Mouse (Mus musculus) embryonic facial prominence, embryonic 10.5 days (tissue): ENCODE results near the gene Cryzl2. TPM values are rescaled to one million over a fixed set of nuclear protein-coding genes. Genes with fewer than 3 reads are reported as not detected.
A peak's percentile ranks its signal among the peaks of the same experiment; 100 is the strongest.

Experiments used
- DNase-seq: peaks from one replicate; pipeline ENCODE4 v3.0.0-alpha.2; 2017; ENCODE audit warnings: low spot score
- H3K27ac ChIP-seq: fragments of 300-500 bp; sonication (generic); replicated peaks from 2 replicates; pipeline ENCODE4 v1.5.1; 2016; ENCODE audit warnings: mild to moderate bottlenecking
- H3K27me3 ChIP-seq: fragments of 300-500 bp; sonication (generic); replicated peaks from 2 replicates; pipeline ENCODE4 v1.6.1; 2016; ENCODE audit warnings: low read depth, mild to moderate bottlenecking; ENCODE audit not compliant: poor library complexity, severe bottlenecking
- H3K36me3 ChIP-seq: fragments of 300-500 bp; sonication (generic); replicated peaks from 2 replicates; pipeline ENCODE4 v1.6.1; 2016; ENCODE audit warnings: mild to moderate bottlenecking, moderate library complexity
- H3K4me1 ChIP-seq: fragments of 300-500 bp; sonication (generic); 2 replicates; pipeline ENCODE4 v1.6.1; 2016
- H3K4me3 ChIP-seq: fragments of 300-500 bp; sonication (generic); 2 replicates; pipeline ENCODE4 v1.5.1; 2016; ENCODE audit warnings: mild to moderate bottlenecking, moderate library complexity
- H3K9me3 ChIP-seq: fragments of 300-500 bp; sonication (generic); 2 replicates; pipeline ENCODE4 v1.6.1; 2016; ENCODE audit warnings: mild to moderate bottlenecking
- WGBS: fragments of 180-500 bp; shearing (Covaris S2); methylation state at CpG from one replicate; pipeline ENCODE4 v1.1.7; 2016; 5-methylcytosine and 5-hydroxymethylcytosine counted together
- polyA plus RNA-seq: library from polyadenylated mRNA; unstranded; fragments of >200 nt; fragmentation: Nextera tagmentation; extraction: Ambion mirVana; gene quantifications from 2 replicates; pipeline ENCODE4 v1.2.1, GENCODE M21; 2016

Gene Cryzl2
- polyA plus RNA-seq, 1 experiment from 2014 or later, result 8.1 TPM

DNA sequence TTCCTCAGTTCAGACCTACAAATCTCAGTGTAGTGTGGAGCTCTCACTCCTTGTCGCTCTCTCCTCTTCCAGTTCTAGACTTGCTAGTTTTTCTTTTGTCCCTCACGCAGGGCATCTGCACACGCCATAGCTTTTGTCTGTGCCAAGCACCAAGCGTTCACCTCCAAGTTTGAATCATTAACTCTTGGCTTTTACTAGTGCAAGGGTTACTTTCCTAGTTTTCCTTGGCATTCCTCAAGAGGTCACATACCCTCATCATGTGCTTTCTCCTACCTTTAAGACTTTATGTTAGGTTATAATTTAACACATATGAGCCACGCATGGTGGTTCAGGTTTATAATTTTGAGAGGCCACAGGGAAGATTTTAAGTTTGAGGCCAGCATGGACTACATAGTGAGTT, 2.9 kb downstream of the Cryzl2 start:
- Histone ChIP-seq H3K27me3 (no peaks in the 10 kb centered on the region), H3K36me3 (no peaks in the 10 kb centered on the region), H3K27ac (no peak overlapping the region), H3K9me3 (no peaks in the 10 kb centered on the region), H3K4me3 (no peak overlapping the region), H3K4me1 (peaks cover 17% of the 10 kb centered on the region)
- WGBS, result 94% methylated on average over 5 of the region's 5 CpGs
- no peak for DNase-seq

GRCm38 (mm10) chr1:157462336-157462735, 4.0 kb downstream of the Cryzl2 start:
- WGBS, result 61% methylated on average over 3 of the region's 3 CpGs
- Histone ChIP-seq H3K4me1 (peaks cover 17% of the 10 kb centered on the region), H3K9me3 (no peaks in the 10 kb centered on the region), H3K4me3 (no peak overlapping the region), H3K27ac (no peak overlapping the region), H3K27me3 (no peaks in the 10 kb centered on the region), H3K36me3 (no peaks in the 10 kb centered on the region)
- peak; percentile 30 for DNase-seq

- Histone ChIP-seq H3K4me3 (no peak overlapping the region), H3K27me3 (no peaks in the 10 kb centered on the region), H3K9me3 (no peaks in the 10 kb centered on the region), H3K27ac (no peak overlapping the region), H3K4me1 (no peaks in the 10 kb centered on the region), H3K36me3 (no peaks in the 10 kb centered on the region)
- 79% methylated on average over 3 of the region's 3 CpGs for WGBS
- DNase-seq, result peak; percentile 52
These were observed 6.8 kb downstream of the Cryzl2 start for GRCm38 (mm10) chr1:157465194-157465593.

GRCm38 (mm10) chr1:157467866-157468265, 9.5 kb downstream of the Cryzl2 start:
- Histone ChIP-seq H3K9me3 (no peaks in the 10 kb centered on the region), H3K27ac (no peak overlapping the region), H3K36me3 (no peaks in the 10 kb centered on the region), H3K4me3 (no peak overlapping the region), H3K27me3 (no peaks in the 10 kb centered on the region), H3K4me1 (no peaks in the 10 kb centered on the region)
- WGBS, result 94% methylated on average over 8 of the region's 8 CpGs
- DNase-seq, result no peak

DNA sequence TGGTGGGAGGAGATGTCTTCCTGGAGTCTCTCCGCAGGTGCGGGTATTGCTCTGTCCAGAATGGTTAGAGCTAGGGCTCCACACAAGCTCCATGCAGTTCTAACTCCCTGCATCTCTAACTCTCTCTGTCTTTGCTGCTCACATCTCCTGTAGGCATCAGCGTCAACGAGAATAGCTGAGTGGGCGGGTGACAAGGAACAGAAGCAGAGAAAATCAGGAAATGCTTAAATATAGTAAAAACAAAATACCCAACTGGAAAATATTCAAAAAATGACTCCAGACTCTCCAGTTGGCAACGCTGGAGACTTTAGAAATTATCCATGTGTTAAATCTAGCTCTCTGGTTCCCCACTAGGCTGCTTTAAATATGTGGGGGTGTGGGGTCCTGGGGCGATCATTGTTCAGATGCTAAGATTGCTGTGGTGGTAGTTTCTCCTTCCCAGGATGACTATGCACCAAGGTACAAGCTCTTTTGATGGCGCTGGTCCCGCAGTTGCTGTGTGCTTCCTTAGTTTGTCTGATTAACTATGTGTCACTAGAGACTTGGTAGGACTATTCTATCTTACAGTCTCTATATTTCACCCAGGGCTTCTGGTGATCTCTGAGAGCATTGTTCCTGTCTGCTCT, 12.5 kb downstream of the Cryzl2 start:
- H3K36me3 ChIP-seq, result no peaks in the 10 kb centered on the region
- no peaks in the 10 kb centered on the region for H3K9me3 ChIP-seq
- H3K27me3 ChIP-seq, result no peaks in the 10 kb centered on the region
- 91% methylated on average over 9 of the region's 9 CpGs for WGBS
- H3K4me1 ChIP-seq, result peaks cover 4% of the 10 kb centered on the region; the same call in 1 of the 2 replicates
- H3K27ac ChIP-seq, result no peak overlapping the region
- no peak overlapping the region for H3K4me3 ChIP-seq
- no peak for DNase-seq

DNA sequence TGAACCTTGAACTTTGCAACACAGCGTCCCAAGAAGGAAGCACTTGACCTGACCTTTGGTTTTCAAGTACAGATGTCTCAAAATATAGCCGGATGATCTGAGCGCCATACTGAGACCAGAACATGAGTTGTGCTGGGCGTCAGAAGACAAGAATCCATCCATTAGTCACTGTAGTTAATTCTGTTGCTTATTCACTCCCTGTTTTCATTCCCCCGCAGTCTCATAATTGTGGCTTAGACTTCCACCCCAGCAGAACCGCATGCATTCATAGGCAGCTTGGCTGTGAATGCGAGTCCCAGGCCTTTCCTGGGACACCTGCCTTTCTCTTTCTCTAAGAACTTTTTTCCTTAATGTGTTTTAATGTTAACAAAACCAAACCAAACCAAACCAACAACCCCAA, 14.3 kb downstream of the Cryzl2 start:
- DNase-seq, result no peak
- no peaks in the 10 kb centered on the region for H3K27me3 ChIP-seq
- H3K27ac ChIP-seq, result no peak overlapping the region
- H3K4me1 ChIP-seq, result peaks cover 4% of the 10 kb centered on the region; the same call in 1 of the 2 replicates
- WGBS, result 90% methylated on average over 7 of the region's 7 CpGs
- H3K36me3 ChIP-seq, result no peaks in the 10 kb centered on the region
- H3K9me3 ChIP-seq, result no peaks in the 10 kb centered on the region
- H3K4me3 ChIP-seq, result no peak overlapping the region

GRCm38 (mm10) chr1:157474865-157475264, 16.5 kb downstream of the Cryzl2 start:
- Histone ChIP-seq H3K4me3 (no peak overlapping the region), H3K4me1 (peaks cover 4% of the 10 kb centered on the region; the same call in 1 of the 2 replicates), H3K27me3 (no peaks in the 10 kb centered on the region), H3K9me3 (no peaks in the 10 kb centered on the region), H3K36me3 (no peaks in the 10 kb centered on the region), H3K27ac (no peak overlapping the region)
- DNase-seq, result no peak
- 89% methylated on average over 8 of the region's 8 CpGs for WGBS

DNA sequence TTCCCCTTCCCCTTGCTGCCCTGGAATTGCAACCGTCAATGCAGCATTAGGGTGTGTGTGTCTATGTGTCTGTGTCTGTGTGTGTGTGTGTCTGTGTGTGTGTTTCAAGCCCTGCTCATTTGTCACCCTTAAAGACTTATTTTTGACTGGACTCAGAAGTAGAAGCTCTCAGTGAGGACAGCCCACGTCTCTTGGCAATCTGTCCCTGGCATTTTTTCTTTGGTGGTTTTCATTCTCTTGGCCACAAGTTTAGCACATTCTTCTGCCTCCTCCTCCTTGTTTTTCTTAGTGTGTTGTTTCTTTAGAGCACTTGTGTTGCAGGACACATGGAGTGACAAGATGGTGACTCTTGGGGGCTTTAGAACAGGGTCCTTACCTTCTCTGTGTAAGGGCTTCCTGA, 17.9 kb downstream of the Cryzl2 start:
- DNase-seq, result no peak
- H3K27ac ChIP-seq, result no peak overlapping the region
- no peaks in the 10 kb centered on the region for H3K9me3 ChIP-seq
- WGBS, result 78% methylated on average over 2 of the region's 2 CpGs
- H3K27me3 ChIP-seq, result no peaks in the 10 kb centered on the region
- no peaks in the 10 kb centered on the region for H3K36me3 ChIP-seq
- peaks cover 4% of the 10 kb centered on the region; the same call in 1 of the 2 replicates for H3K4me1 ChIP-seq
- no peak overlapping the region for H3K4me3 ChIP-seq

- H3K9me3 ChIP-seq, result no peaks in the 10 kb centered on the region
- no peaks in the 10 kb centered on the region for H3K4me1 ChIP-seq
- no peak for DNase-seq
- H3K4me3 ChIP-seq, result no peak overlapping the region
- H3K27me3 ChIP-seq, result no peaks in the 10 kb centered on the region
- WGBS, result 26% methylated on average over 9 of the region's 9 CpGs
- no peaks in the 10 kb centered on the region for H3K36me3 ChIP-seq
- H3K27ac ChIP-seq, result no peak overlapping the region
These were observed 21.7 kb downstream of the Cryzl2 start for GRCm38 (mm10) chr1:157480090-157480489.

GRCm38 (mm10) chr1:157480901-157481300, 22.5 kb downstream of the Cryzl2 start:
- H3K4me3 ChIP-seq, result no peak overlapping the region
- DNase-seq, result no peak
- no peaks in the 10 kb centered on the region for H3K36me3 ChIP-seq
- H3K9me3 ChIP-seq, result no peaks in the 10 kb centered on the region
- no peaks in the 10 kb centered on the region for H3K4me1 ChIP-seq
- 68% methylated on average over 3 of the region's 3 CpGs for WGBS
- H3K27ac ChIP-seq, result no peak overlapping the region
- H3K27me3 ChIP-seq, result no peaks in the 10 kb centered on the region

- Histone ChIP-seq H3K36me3 (no peaks in the 10 kb centered on the region), H3K27me3 (no peaks in the 10 kb centered on the region), H3K4me1 (no peaks in the 10 kb centered on the region), H3K4me3 (no peak overlapping the region), H3K9me3 (no peaks in the 10 kb centered on the region), H3K27ac (no peak overlapping the region)
- DNase-seq, result no peak
- WGBS, result 91% methylated on average over 6 of the region's 6 CpGs
These were observed 23.3 kb downstream of the Cryzl2 start for GRCm38 (mm10) chr1:157481666-157482065.

DNA sequence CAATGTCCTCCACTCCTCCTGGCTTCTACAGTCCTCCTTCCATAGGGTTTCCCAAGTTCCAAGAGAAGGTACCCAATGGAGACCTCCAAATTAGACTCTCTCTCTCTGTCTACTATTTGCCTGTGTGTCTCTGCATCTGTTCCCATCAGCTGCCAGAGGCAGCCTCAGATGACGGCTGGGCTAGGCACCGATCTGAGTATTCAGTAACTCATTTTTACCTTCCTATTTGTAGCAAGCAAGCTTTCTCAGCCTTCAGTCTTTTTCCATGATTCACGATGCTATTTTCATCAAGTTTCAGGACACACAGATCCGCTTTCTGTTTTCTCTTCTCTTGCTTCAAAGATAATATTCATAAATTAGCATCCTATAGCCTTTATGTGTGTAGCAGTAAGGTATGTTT, 25.8 kb downstream of the Cryzl2 start:
- 91% methylated on average over 4 of the region's 4 CpGs for WGBS
- no peaks in the 10 kb centered on the region for H3K9me3 ChIP-seq
- no peaks in the 10 kb centered on the region for H3K36me3 ChIP-seq
- H3K4me1 ChIP-seq, result no peaks in the 10 kb centered on the region
- H3K27ac ChIP-seq, result no peak overlapping the region
- no peak for DNase-seq
- H3K4me3 ChIP-seq, result no peak overlapping the region
- no peaks in the 10 kb centered on the region for H3K27me3 ChIP-seq

DNA sequence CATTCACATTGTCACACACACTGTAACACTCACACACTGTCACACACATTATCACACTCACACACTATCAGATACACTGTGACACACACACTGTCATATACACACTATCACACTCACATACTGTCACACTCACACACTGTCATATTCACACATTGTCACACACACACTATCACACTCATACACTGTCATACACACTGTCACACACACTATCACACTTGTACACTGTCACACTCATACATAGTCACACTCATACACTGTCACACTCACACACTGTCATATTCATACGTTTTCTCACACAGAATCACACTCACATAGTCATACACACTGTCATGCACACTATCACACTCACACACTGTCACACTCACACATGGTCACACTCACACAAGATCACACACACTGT, 42.3 kb downstream of the Cryzl2 start:
- H3K27me3 ChIP-seq, result no peaks in the 10 kb centered on the region
- H3K27ac ChIP-seq, result no peak overlapping the region
- H3K9me3 ChIP-seq, result no peaks in the 10 kb centered on the region
- WGBS, result 78% methylated on average over 1 of the region's 1 CpGs
- no peaks in the 10 kb centered on the region for H3K36me3 ChIP-seq
- no peak overlapping the region for H3K4me3 ChIP-seq
- no peak for DNase-seq
- no peaks in the 10 kb centered on the region for H3K4me1 ChIP-seq
